Mouse (Mus musculus) lung, adult 2 months (tissue): ENCODE measurements at regions not wholly inside any gene's neighbourhood (a gene's known extent, or its start where the extent isn't known, plus 50 kb on each side); places are given as distances from the start of the nearest gene placed in this dataset.

Experiments
- CTCF ChIP-seq: fragments of 200-500 bp; IDR thresholded peaks from 2 replicates; pipeline ENCODE4 v1.5.1; 2011; ENCODE audit warnings: mild to moderate bottlenecking, low read length, control low read depth; ENCODE audit not compliant: insufficient read depth
- POLR2A ChIP-seq: fragments of 200-500 bp; IDR thresholded peaks from 2 replicates; pipeline ENCODE4 v1.6.1; 2011; ENCODE audit warnings: low read depth, mild to moderate bottlenecking, control low read depth, low read length, borderline replicate concordance; ENCODE audit errors: extremely low read depth

DNA sequence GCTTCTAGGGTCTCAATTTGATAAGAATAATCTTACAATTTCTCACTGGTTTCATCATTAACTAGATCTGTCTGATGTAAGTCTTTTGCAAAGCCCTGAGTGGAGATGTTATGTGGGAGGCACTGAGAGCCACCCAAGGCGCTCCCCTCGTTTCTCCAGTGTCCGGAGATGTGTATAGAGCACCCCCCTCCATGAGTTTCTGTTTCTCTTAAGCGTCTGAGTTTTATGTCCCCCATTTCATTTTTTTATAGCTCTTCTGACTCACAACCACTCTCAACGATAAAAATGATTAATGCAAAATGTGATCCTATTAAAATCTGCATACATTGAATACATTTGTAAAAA, 179.5 kb upstream of the Pkdcc start:
- TF ChIP-seq POLR2A (no peak), CTCF (no peak)
